Mouse (Mus musculus): ENCODE measurements at regions not wholly inside any gene's neighbourhood (a gene's known extent, or its start where the extent isn't known, plus 50 kb on each side); places are given as distances from the start of the nearest gene placed in this dataset.

GRCm38 (mm10) chr5:43054586-43054985 lies 178.4 kb upstream of the Cpeb2 start:
- TF ChIP-seq MAX (IDR thresholded peaks at IDR 0.05): no peak
- TF ChIP-seq MYOD1 (IDR thresholded peaks at IDR 0.05; ENCODE audit: control insufficient read depth, insufficient read length, low read depth): no peak
- TF ChIP-seq MYOG (IDR thresholded peaks at IDR 0.05; ENCODE audit: control insufficient read depth, extremely low read depth, insufficient read length): no peak

Data from C2C12 (cell line).